Mouse (Mus musculus): ENCODE results near the gene Fxyd3.

Fxyd3 gene

DNA sequence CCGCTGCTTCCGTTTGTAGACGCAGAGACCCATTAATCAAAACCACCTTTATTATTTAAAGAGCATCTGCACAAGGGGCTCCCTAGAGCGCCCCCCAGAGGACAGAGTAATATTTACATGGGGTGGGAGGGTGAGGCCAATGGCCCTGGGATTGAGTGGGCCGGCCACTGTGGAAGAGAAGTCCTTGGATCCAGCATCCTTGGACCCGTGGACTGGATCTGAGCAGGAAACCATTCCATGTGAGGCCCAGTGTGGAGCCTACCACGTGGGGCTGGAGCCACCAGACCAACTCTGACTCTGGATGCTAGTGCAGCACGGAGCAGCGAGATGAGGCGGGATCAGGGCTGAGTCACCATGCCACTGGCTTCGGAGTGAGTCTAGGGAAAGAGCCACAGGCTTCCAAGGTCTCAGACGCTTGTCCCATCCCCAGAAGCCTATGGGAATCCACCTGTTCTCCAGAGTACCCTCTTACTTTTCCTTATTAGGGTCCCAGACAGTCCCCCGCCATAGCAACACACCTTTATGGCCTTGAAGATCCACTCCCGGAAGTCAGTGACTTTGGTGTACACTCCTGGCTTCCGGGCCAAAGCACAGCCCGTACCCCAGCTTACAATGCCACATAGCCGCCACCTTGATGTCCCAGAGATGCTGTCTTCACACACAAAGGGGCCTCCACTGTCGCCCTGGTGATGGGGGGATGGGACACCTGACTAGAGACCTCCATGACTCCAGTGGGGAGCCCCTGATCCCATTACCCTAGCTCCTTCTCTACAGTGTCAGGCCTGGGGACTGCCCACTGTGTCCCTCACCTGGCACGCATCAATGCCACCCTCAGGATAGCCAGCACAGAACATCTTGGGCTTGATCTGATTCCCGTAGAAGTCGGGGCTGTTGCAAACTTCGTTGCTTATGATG lies 22.4 kb upstream of the Fxyd3 start:
- DNase-seq, result no peak

- peak; percentile 94 for DNase-seq
These were observed 21.2 kb upstream of the Fxyd3 start for GRCm38 (mm10) chr7:31097583-31098248.

DNA sequence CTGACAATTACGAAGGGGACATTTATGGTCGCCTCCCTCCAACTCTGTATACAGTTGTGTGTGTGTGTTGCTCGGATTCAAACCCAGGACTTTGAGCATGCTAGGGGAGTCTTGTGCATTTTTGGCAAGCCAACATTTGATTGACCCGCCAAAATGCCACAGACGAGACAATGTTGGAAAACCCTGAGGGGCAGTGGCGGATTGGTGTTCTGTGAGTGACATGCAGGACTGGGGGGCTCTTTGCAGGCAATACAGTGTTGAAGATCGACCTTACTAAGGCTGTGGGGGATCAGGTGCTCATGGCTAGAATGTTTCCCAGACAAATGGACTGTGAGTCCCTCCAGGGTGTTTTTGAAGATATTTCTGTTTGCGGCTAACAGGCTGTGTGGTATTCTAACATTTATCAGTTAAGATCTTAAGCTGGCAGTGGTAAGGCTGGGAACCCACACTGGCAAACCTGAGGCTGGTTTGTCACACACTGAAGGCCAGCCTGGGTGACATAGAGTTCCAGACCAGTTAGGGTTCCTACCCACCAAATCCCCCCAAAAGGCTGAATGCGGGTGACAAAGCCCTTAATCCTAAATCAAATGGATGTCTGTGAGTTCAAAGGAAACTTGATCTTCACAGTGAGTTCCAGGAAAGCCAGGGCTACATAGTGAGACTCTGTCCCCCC lies 20.5 kb upstream of the Fxyd3 start:
- DNase-seq, result no peak

- DNase-seq, result no peak
These were observed 18.4 kb upstream of the Fxyd3 start for GRCm38 (mm10) chr7:31094774-31095501.

GRCm38 (mm10) chr7:31089721-31090120 lies 13.2 kb upstream of the Fxyd3 start:
- DNase-seq, result no peak

DNA sequence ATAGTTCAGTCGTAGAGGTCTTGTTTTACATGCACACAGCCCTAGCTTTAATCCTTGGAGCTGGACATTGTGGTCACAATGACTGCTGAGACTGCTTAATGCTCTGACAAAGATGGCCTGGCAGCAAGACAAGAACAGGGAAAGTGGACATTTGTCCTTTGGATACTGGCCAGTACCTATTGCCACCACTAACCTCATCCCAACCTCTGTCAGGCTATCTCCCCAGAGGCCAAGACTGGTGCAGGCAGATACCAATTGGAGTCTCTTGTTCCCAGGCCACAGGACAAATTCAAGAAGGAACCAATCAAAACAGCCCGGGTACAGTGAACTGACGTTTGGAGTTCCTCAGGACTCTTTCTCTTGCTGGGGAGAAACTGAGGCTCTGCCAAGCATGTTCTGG lies 11.7 kb upstream of the Fxyd3 start:
- no peak for DNase-seq

DNA sequence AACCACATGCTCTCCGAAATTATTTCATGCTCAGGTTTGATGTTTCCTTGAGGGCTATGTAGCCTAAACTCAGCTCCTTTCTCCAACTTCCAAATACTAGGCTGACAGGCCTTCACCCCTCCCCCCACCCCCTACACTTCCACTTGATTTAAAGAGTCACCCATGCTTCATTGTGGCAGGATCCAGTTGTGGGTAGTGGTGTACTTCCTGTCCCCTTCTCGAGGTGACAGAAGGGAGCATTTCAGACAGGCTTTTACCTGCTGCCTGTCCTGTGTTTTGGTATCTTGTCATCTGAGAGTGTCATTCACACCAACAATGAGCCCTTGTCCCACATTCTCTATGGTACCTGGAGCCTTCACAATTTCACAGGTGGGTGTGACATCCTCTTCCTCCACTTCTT lies 10.8 kb upstream of the Fxyd3 start:
- DNase-seq, result no peak

- no peak for DNase-seq
These were observed 9.8 kb upstream of the Fxyd3 start for GRCm38 (mm10) chr7:31086175-31086755.

- DNase-seq, result no peak
These were observed 8.7 kb upstream of the Fxyd3 start for GRCm38 (mm10) chr7:31085171-31085570.

- DNase-seq, result no peak
These were observed 7.6 kb upstream of the Fxyd3 start for GRCm38 (mm10) chr7:31084140-31084539.

DNA sequence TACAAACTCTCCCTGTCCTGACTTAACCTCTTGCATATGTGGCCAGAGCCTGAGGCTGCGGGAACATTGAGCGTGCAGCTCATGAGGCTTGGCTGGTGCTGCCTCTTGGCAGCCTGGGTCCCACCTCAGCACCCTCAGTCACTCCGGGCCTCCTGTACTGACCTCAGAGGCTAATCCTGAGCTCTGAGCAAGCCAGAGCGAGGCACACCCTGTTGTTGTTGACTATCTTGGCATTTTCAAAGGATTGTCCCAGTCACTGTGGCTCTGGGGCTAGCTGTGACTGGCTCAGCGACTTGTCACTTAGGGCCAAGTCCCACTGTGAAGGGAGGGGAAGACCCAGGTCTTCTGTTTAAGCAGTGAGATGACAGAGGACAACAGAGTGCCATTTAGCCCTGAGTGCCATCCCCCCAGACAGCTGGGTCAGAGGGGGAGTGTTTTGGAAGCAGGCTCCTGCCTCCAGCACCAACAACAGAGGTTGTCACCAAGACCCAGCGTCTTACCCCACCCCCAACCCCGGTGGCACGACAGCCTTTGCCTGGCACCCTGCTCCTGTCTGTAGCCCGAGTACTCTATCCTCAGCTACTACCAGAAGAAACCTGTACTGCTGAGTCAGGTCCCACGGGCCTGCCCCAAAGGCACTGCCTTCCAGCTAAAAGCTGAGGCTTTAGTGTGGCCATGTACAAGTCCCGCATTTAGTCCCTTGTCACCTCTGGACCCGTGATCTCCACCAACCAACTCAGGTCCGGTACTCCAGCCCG lies 6.5 kb upstream of the Fxyd3 start:
- no peak for DNase-seq

- DNase-seq, result no peak
These were observed 5.6 kb upstream of the Fxyd3 start for GRCm38 (mm10) chr7:31082106-31082505.

GRCm38 (mm10) chr7:31081106-31081505 lies 4.6 kb upstream of the Fxyd3 start:
- DNase-seq, result no peak

GRCm38 (mm10) chr7:31080611-31081010 lies 4.1 kb upstream of the Fxyd3 start:
- DNase-seq, result no peak

DNA sequence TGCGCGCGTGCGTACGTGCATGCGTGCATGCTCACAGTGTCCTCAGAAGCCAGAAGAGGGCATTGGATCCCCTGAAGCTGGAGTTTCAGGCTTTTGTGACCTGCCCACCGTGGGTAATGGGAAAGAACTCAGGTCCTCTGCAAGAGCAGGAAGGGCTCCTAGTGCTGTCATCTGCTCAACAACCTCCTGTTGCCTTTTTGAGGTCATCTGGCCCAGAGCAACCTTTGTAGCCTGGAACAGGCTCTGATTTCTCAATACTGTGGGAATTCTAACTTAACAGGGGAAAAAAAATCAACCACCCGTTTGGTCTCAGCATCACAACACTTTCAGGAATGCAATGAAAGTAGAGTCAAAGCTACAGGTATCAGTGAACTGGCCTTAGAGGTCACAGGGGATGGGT lies 3.2 kb upstream of the Fxyd3 start:
- no peak for DNase-seq

GRCm38 (mm10) chr7:31077885-31078445 lies 1.5 kb upstream of the Fxyd3 start:
- peak; percentile 42 for DNase-seq

DNA sequence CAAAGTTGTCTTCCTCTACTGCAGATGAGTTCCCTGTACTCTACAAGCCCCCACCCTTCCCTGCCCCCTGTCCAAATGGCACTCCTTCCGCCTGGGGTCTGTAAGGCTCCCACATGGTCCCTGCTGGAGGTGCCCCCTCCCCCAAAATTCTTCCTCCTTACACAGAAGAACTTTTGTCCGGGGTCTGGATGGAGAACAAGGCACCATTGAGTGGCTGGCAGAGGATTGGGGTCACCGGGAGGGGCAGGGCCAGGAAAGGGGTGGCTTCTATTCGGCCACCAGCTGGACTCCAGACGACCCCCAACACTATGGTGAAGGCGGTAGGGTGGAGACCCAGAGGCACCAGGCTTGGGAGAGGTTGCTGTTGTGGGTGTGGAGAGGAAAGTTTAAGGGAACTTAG lies 966 bp upstream of the Fxyd3 start:
- DNase-seq, result no peak

DNA sequence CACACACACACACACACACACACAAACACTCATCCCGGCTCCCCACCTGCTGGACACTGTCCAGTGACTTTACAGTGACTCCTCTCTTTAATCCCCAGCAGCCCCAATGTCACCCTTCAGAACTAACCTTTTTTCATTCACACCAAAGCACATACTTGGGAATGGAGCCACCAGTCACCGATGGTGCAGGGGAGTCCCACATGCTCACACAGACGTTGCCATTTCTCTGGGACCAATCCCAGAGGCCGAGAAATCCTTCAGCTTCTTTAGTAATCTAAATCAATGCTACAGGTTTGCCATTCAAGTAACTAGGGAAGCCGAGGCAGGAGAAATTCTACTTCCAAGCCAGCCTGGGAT lies 1.8 kb downstream of the Fxyd3 start:
- no peak for DNase-seq

- no peak for DNase-seq
These were observed 2.3 kb downstream of the Fxyd3 start for GRCm38 (mm10) chr7:31074061-31074712.

DNA sequence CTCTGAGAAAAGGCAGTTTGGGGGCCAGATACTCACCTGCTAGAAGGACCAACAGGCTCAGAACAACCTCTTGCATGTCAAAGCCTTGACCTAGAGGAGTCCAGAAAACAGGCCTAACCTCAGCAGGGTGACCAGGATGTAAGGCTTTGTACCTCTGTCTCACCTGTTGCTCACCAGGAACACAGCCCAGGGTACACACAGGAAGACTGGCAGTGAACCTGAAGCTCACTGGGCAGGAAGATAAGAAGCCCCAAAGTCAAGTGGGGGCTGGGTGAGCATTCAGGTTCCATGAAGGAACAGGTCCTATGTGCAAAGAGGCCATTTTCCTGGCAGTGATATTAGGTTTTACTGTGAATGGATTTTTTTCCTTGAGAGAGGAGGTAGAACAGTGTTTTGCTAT lies 3.0 kb downstream of the Fxyd3 start:
- no peak for DNase-seq

GRCm38 (mm10) chr7:31072326-31072725 lies 4.2 kb downstream of the Fxyd3 start:
- no peak for DNase-seq

Measured in right cerebral cortex, postnatal 4 days (tissue).